Mouse (Mus musculus) olfactory bulb, adult 2 months (tissue): ENCODE results near the gene Rd3l.
"Not testable (repeated sequence)": the region's sequence is repeated elsewhere in the genome, so short reads cannot be mapped to it uniquely, and the experiment has no call there.

ENCODE experiments used
- CTCF ChIP-seq: fragments of 200-500 bp; IDR thresholded peaks from 2 replicates; pipeline ENCODE4 v1.5.1; 2012; ENCODE audit warnings: low read depth, mild to moderate bottlenecking, low read length, moderate library complexity; ENCODE audit not compliant: insufficient read depth
- POLR2A ChIP-seq: fragments of 200-500 bp; IDR thresholded peaks from 2 replicates; pipeline ENCODE4 v1.6.1; 2012; ENCODE audit warnings: mild to moderate bottlenecking, low read depth, low read length, moderate library complexity; ENCODE audit not compliant: insufficient read depth

DNA sequence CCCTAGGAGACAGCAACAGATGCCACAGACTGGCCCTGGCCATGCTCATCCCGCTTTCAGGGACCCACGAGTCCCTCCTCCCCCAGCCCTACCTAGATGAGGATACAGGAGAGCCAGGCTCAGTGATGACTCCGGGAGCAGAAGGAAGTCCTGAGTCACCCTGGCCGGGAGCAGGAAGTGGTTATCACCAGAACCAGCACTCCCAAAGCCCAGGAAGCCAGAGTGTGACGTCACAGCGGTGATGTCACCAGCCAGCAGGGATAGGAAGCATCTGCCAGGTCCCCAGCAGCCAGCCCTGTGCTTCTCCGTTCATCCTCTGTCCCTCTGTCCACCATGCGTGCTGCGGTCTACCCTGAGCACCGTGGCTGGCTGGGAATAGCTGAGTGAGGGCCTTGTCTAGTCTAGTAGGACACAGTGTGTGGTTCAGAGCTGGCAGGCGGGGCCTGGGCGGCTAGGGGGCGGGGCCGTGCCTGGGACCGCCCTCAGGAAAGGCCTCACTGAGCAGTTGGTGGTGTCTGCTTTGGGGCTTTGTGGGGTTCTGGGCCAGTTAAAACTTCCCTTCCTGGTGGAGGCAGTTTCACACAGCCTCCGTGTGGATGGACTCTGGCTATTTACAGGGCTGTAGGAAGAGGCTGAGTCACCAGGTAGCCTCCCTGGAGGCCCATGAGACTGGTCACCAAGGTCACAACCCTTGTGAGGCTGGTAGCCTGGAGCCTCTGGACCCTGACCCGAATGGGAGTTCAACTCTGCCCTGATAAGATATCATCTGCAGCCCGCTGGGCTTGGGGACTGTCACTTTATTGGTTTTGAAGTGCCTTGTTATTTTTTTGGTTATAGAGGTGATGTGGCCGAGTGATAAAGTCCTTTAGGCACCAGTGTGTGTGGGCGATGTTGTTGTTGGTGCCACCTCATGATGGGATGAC lies 36.8 kb downstream of the Rd3l start:
- TF ChIP-seq CTCF, POLR2A: not testable (repeated sequence)
